Mouse (Mus musculus): Measurements from ENCODE around the gene Zfp62. TPM values are rescaled to one million over a fixed set of nuclear protein-coding genes. Genes with fewer than 3 reads are reported as not detected.

Gene Zfp62
- polyA plus RNA-seq, 1 experiment, result 1.5 TPM

GRCm38 (mm10) chr11:49246523-49246922 lies 43.4 kb downstream of the Zfp62 start:
- TF ChIP-seq FLI1 (IDR thresholded peaks at IDR 0.05; ENCODE audit: low read length), result no peak
- TF ChIP-seq GATA1 (IDR thresholded peaks at IDR 0.05; ENCODE audit: borderline replicate concordance, low read length), result no peak
- Histone ChIP-seq H3K27me3 (replicated peaks) (no peaks in the 10 kb centered on the region), H3K4me1 (peaks cover 86% of the 10 kb centered on the region), H3K36me3 (replicated peaks; ENCODE audit: low read length) (no peaks in the 10 kb centered on the region), H3K9me3 (no peaks in the 10 kb centered on the region), H3K4me3 (replicated peaks) (peak overlapping the region; percentile 7)

- Histone ChIP-seq H3K27me3 (replicated peaks) (no peaks in the 10 kb centered on the region), H3K4me1 (peaks cover 86% of the 10 kb centered on the region), H3K36me3 (replicated peaks; ENCODE audit: low read length) (peaks cover 6% of the 10 kb centered on the region), H3K9me3 (no peaks in the 10 kb centered on the region), H3K4me3 (replicated peaks) (peak overlapping the region; percentile 80)
- TF ChIP-seq FLI1 (IDR thresholded peaks at IDR 0.05; ENCODE audit: low read length) (no peak), GATA1 (IDR thresholded peaks at IDR 0.05; ENCODE audit: borderline replicate concordance, low read length) (no peak)
These were observed 44.2 kb downstream of the Zfp62 start for GRCm38 (mm10) chr11:49247255-49247654.

- H3K9me3 ChIP-seq, result no peaks in the 10 kb centered on the region
- no peak for TF ChIP-seq FLI1 (IDR thresholded peaks at IDR 0.05; ENCODE audit: low read length)
- TF ChIP-seq GATA1 (IDR thresholded peaks at IDR 0.05; ENCODE audit: borderline replicate concordance, low read length), result no peak
- H3K4me1 ChIP-seq, result peaks cover 86% of the 10 kb centered on the region
- no peaks in the 10 kb centered on the region for H3K27me3 ChIP-seq (replicated peaks)
- H3K36me3 ChIP-seq (replicated peaks; ENCODE audit: low read length), result peaks cover 18% of the 10 kb centered on the region
- peak overlapping the region; percentile 93 for H3K4me3 ChIP-seq (replicated peaks)
These were observed 45.3 kb downstream of the Zfp62 start for GRCm38 (mm10) chr11:49248226-49248973.

- peaks cover 92% of the 10 kb centered on the region for H3K4me1 ChIP-seq
- H3K9me3 ChIP-seq, result no peaks in the 10 kb centered on the region
- no peak for TF ChIP-seq GATA1 (IDR thresholded peaks at IDR 0.05; ENCODE audit: borderline replicate concordance, low read length)
- TF ChIP-seq FLI1 (IDR thresholded peaks at IDR 0.05; ENCODE audit: low read length), result no peak
- peaks cover 25% of the 10 kb centered on the region for H3K36me3 ChIP-seq (replicated peaks; ENCODE audit: low read length)
- H3K27me3 ChIP-seq (replicated peaks), result no peaks in the 10 kb centered on the region
- H3K4me3 ChIP-seq (replicated peaks), result peak overlapping the region; percentile 93
These were observed 46.0 kb downstream of the Zfp62 start for GRCm38 (mm10) chr11:49248974-49249700.

DNA sequence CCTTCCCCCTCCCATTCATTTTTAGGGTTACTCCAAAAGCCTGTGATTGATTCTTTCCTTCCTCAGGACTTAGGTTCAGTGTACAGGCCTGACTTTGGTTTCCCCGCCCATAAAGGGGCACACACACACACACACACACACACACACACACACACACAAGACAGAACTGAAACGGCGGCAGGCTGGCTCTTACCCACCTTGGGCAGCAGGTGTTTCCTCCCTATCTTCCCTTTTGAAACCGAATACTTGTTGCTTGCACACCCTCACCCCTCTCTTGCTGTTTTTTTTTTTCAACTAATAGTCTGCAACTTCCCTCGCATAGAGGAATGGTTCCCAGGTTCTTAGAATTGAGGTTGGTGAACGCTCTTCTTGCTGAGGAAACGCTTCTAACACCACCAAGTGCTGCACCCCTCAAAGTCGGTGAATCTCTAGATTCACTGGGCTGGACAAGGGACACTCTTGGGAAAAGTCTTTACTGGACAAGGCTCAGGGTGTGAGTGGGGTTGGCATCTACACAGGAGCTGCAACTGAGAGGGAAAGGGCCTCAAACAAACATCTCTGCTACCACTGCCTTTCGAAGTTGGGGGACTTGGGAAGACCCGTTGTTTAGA lies 46.8 kb downstream of the Zfp62 start:
- H3K27me3 ChIP-seq (replicated peaks), result no peaks in the 10 kb centered on the region
- no peaks in the 10 kb centered on the region for H3K9me3 ChIP-seq
- H3K36me3 ChIP-seq (replicated peaks; ENCODE audit: low read length), result peaks cover 33% of the 10 kb centered on the region
- TF ChIP-seq GATA1 (IDR thresholded peaks at IDR 0.05; ENCODE audit: borderline replicate concordance, low read length), result no peak
- TF ChIP-seq FLI1 (IDR thresholded peaks at IDR 0.05; ENCODE audit: low read length), result no peak
- H3K4me1 ChIP-seq, result peaks cover 95% of the 10 kb centered on the region
- peak overlapping the region; percentile 93 for H3K4me3 ChIP-seq (replicated peaks)

DNA sequence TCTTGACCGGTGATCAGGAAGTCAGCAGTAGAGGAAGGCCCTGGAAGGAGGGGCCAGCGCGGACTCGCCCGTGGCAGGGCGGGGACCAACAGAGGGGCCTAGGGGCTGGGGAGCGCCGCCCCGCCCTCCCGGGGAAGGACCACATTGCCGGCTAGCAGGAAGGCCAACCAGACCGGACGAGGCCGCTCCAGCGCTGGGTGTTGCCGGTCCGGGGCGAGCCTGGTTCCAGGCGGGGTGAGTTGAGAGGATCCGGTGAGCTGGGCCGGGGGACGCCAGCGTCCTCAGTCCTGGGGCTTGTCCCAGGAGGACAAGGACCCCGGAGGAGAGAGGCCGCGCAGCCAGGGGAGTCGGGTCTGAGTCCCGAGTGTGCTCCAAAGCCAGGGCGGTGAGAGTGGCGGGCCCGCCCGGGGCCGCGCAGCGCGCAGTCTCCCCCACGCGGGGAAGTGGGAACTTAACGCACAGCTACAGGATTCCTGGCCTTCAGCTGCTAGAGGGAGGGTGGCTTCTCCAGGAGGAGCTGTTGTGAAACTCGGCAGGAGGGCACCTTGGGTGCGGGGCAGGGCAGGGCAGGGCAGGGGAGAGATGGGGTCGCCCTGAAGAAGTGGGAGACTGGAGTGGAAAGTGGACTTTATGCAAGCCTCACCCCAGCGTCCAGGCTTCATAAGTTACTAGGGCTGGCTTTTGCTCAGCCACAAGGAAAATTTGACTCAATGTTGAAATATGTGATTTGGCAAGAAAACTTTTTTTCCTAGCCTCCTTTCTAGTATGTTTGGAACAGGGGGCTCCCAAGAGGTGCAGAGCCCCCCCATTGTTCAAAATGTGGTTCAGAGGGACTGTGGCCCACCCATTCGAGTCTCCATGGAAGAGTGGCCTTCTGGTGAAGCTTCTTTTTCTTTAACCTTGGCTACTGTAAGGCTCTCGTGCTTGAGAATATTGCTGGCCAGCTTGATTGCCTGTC lies 47.6 kb downstream of the Zfp62 start:
- Histone ChIP-seq H3K4me3 (replicated peaks) (peak overlapping the region; percentile 93), H3K9me3 (no peaks in the 10 kb centered on the region), H3K36me3 (replicated peaks; ENCODE audit: low read length) (peaks cover 41% of the 10 kb centered on the region), H3K4me1 (peaks cover 95% of the 10 kb centered on the region), H3K27me3 (replicated peaks) (no peaks in the 10 kb centered on the region)
- TF ChIP-seq GATA1 (IDR thresholded peaks at IDR 0.05; ENCODE audit: borderline replicate concordance, low read length) (no peak), FLI1 (IDR thresholded peaks at IDR 0.05; ENCODE audit: low read length) (no peak)

GRCm38 (mm10) chr11:49251380-49251761 lies 48.3 kb downstream of the Zfp62 start:
- peak overlapping the region; percentile 93 for H3K4me3 ChIP-seq (replicated peaks)
- H3K27me3 ChIP-seq (replicated peaks), result no peaks in the 10 kb centered on the region
- no peak for TF ChIP-seq GATA1 (IDR thresholded peaks at IDR 0.05; ENCODE audit: borderline replicate concordance, low read length)
- no peak for TF ChIP-seq FLI1 (IDR thresholded peaks at IDR 0.05; ENCODE audit: low read length)
- H3K36me3 ChIP-seq (replicated peaks; ENCODE audit: low read length), result peaks cover 48% of the 10 kb centered on the region
- no peaks in the 10 kb centered on the region for H3K9me3 ChIP-seq
- peaks cover 95% of the 10 kb centered on the region for H3K4me1 ChIP-seq

DNA sequence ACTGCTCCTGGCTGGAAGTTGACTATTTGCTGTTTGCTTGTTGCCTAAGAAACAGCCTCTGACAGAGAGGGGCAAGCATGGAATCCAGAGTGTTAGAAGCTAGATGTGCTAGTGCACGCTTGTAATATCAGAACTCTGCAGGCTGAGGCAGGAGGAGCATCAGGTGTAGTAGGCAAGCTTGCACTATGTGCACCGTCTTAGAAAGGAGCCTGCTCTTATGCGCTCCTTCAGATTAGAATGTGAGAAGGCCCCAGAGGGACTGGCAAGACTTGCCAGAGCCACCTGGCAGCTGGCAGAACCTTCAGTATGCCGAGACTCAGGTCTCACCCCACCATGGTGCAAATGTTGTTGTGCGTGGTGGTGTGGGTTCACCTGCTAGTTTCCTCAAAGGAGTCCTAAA lies 49.0 kb downstream of the Zfp62 start:
- Histone ChIP-seq H3K27me3 (replicated peaks) (no peaks in the 10 kb centered on the region), H3K4me1 (peaks cover 95% of the 10 kb centered on the region), H3K9me3 (no peaks in the 10 kb centered on the region), H3K36me3 (replicated peaks; ENCODE audit: low read length) (peaks cover 54% of the 10 kb centered on the region), H3K4me3 (replicated peaks) (peak overlapping the region; percentile 93)
- TF ChIP-seq GATA1 (IDR thresholded peaks at IDR 0.05; ENCODE audit: borderline replicate concordance, low read length) (no peak), FLI1 (IDR thresholded peaks at IDR 0.05; ENCODE audit: low read length) (no peak)

- H3K36me3 ChIP-seq (replicated peaks; ENCODE audit: low read length), result peaks cover 62% of the 10 kb centered on the region
- peak overlapping the region; percentile 35 for H3K4me3 ChIP-seq (replicated peaks)
- H3K9me3 ChIP-seq, result no peaks in the 10 kb centered on the region
- H3K4me1 ChIP-seq, result peaks cover 87% of the 10 kb centered on the region
- no peak for TF ChIP-seq FLI1 (IDR thresholded peaks at IDR 0.05; ENCODE audit: low read length)
- no peak for TF ChIP-seq GATA1 (IDR thresholded peaks at IDR 0.05; ENCODE audit: borderline replicate concordance, low read length)
- H3K27me3 ChIP-seq (replicated peaks), result no peaks in the 10 kb centered on the region
These were observed 49.9 kb downstream of the Zfp62 start for GRCm38 (mm10) chr11:49253035-49253434.
